Mouse (Mus musculus): ENCODE data around the gene Atoh8.

- TF ChIP-seq CTCF (IDR thresholded peaks at IDR 0.05; ENCODE audit: control insufficient read depth, insufficient read depth, insufficient read length) = no peak
- no peak for TF ChIP-seq FOSL1 (IDR thresholded peaks at IDR 0.05; ENCODE audit: insufficient read depth, low read length, poor library complexity, severe bottlenecking)
These were observed 17.1 kb downstream of the Atoh8 start for GRCm38 (mm10) chr6:72218281-72218680.
